Mouse (Mus musculus): Measurements from ENCODE around the gene Adra1d. TPM values are rescaled to one million over a fixed set of nuclear protein-coding genes. Genes with fewer than 3 reads are reported as not detected.

Adra1d gene
- under 1 TPM in 1 of 2 experiments, not detected in 1; 0.39 TPM for polyA plus RNA-seq (2017; shearing (Covaris generic))

GRCm38 (mm10) chr2:131561891-131562585 lies at the start of gene Adra1d:
Adra1d (minus strand) TSS chr2:131562283.

Other genes with a start within 250 kb of the Adra1d start
- gene Rnf24, start 209.4 kb downstream of the Adra1d start, polyA plus RNA-seq (2017; shearing (Covaris generic)): 1 to 10 TPM in 1 of 2 experiments, under 1 TPM in 1; 0.77 to 1.5 TPM
- 10 to 100 TPM; 28.6 to 45.5 TPM for gene Smox, start 70.8 kb downstream of the Adra1d start, polyA plus RNA-seq (2017; shearing (Covaris generic))